8 mouse cellular contexts compared by ENCODE assay signal in the genomic region with DNA sequence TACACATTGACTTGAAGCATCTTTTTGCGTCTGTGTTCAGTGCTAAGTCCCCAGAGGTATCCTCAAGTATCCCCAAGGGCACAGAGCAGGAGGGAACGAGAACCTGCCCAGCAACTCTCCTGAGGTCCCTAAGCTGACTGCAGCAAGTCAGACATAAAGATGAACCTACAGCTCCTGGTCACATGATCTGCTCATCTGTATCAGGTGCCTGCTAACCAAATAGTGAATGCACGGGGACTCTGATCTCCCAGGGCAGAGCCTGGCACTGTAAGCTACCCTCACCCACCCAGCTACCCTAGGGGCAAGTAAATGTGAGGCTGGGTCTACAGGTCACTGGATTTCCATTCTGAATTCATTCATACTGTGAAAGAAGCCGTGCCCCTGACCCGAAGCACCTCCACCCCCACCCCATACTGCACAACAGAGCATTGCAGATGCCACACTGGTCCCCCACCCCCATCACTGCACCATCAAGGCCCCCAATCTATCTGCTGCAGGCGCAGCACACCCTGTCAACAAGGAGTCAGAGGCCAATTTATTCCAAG. TPM values are rescaled to one million over a fixed set of nuclear protein-coding genes. Genes with fewer than 3 reads are reported as not detected.
A peak's percentile ranks its signal among the peaks of the same experiment; 100 is the strongest.
DNase-seq lines count a peak whose midpoint lies in the region; ATAC-seq and TF ChIP-seq lines count a peak whose summit lies in the region.
"Had no signal": no experiment of that assay in that cellular context is flagged by ENCODE, and none has a peak within 500 bp of the region (broad histone marks: within the 10 kb centered on the region; RNA-seq: fewer than 3 reads in every experiment).

No protein-coding gene starts in this region.

- 21% methylated on average over 6 of the region's 6 CpGs for WGBS in embryonic facial prominence, embryonic 15.5 days
- WGBS in intestine, embryonic 15.5 days = 33% methylated on average over 6 of the region's 6 CpGs
- 15% methylated on average over 6 of the region's 6 CpGs for WGBS in neural tube, embryonic 15.5 days

- H3K36me3 ChIP-seq in embryonic facial prominence, embryonic 15.5 days = no peaks in the 10 kb centered on the region
- H3K36me3 ChIP-seq in intestine, embryonic 15.5 days = no peaks in the 10 kb centered on the region
- H3K36me3 ChIP-seq in neural tube, embryonic 15.5 days = no peaks in the 10 kb centered on the region

- H3K4me3 ChIP-seq in left cerebral cortex, adult 2 months = peak overlapping the region; percentile 88
- H3K4me3 ChIP-seq in embryonic facial prominence, embryonic 15.5 days (replicated peaks) = peak overlapping the region; percentile 73
- H3K4me3 ChIP-seq in intestine, embryonic 15.5 days (replicated peaks) = peak overlapping the region; percentile 77
- peak overlapping the region; percentile 70 for H3K4me3 ChIP-seq in neural tube, embryonic 15.5 days (replicated peaks)

- no peak for DNase-seq in left cerebral cortex, adult 2 months (ENCODE audit: extremely low spot score in 1 of 2, low spot score in 2 of 2)
- DNase-seq in left cerebral cortex, postnatal 14 days (ENCODE audit: low spot score in 2 of 2) = no peak
- no peak for DNase-seq in testis, postnatal 10 days (ENCODE audit: low spot score)
- DNase-seq in left cerebral cortex, adult 18-20 months (ENCODE audit: low spot score in 2 of 2) = no peak

- H3K27ac ChIP-seq in left cerebral cortex, adult 2 months = peak overlapping the region; percentile 100
- no peak overlapping the region for H3K27ac ChIP-seq in embryonic facial prominence, embryonic 15.5 days (replicated peaks)
- H3K27ac ChIP-seq in intestine, embryonic 15.5 days = no peak overlapping the region
- peak overlapping the region; percentile 93 for H3K27ac ChIP-seq in neural tube, embryonic 15.5 days (replicated peaks)

- TF ChIP-seq CTCF in left cerebral cortex, adult 2 months (IDR thresholded peaks at IDR 0.05) = no peak

- intact Hi-C loops in left cerebral cortex, adult 2 months (cut with DNase I) = loop anchor here (2.0 kb wide), 1 partner anchor 143 kb away; no protein-coding TSS in a partner anchor
- intact Hi-C loops in left cerebral cortex, postnatal 14 days (cut with DNase I) = no loop called here

- H3K9ac ChIP-seq in embryonic facial prominence, embryonic 15.5 days = no peak overlapping the region
- peak overlapping the region; percentile 80 for H3K9ac ChIP-seq in intestine, embryonic 15.5 days
- peak overlapping the region; percentile 96 for H3K9ac ChIP-seq in neural tube, embryonic 15.5 days (replicated peaks)

- peaks cover 86% of the 10 kb centered on the region for H3K27me3 ChIP-seq in embryonic facial prominence, embryonic 15.5 days
- H3K27me3 ChIP-seq in intestine, embryonic 15.5 days (replicated peaks) = peaks cover 46% of the 10 kb centered on the region
- 0 out of 2 replicates have a peak, but pooled peaks cover 2% of the 10 kb centered on the region for H3K27me3 ChIP-seq in neural tube, embryonic 15.5 days (replicated peaks)

- peak overlapping the region; percentile 92 for H3K4me2 ChIP-seq in embryonic facial prominence, embryonic 15.5 days (replicated peaks)
- peak overlapping the region; percentile 98 for H3K4me2 ChIP-seq in intestine, embryonic 15.5 days (replicated peaks)
- peak overlapping the region; percentile 95 for H3K4me2 ChIP-seq in neural tube, embryonic 15.5 days

- no peaks in the 10 kb centered on the region for H3K9me3 ChIP-seq in embryonic facial prominence, embryonic 15.5 days (replicated peaks)
- H3K9me3 ChIP-seq in intestine, embryonic 15.5 days = no peaks in the 10 kb centered on the region
- H3K9me3 ChIP-seq in neural tube, embryonic 15.5 days (replicated peaks) = no peaks in the 10 kb centered on the region

- ATAC-seq in embryonic facial prominence, embryonic 15.5 days (ENCODE audit: insufficient number of reproducible peaks, low FRiP score, low TSS enrichment, low read depth) = no peak
- no peak for ATAC-seq in intestine, embryonic 15.5 days
- no peak for ATAC-seq in neural tube, embryonic 15.5 days (ENCODE audit: low FRiP score)

- H3K4me1 ChIP-seq in embryonic facial prominence, embryonic 15.5 days = peaks cover 30% of the 10 kb centered on the region
- H3K4me1 ChIP-seq in intestine, embryonic 15.5 days (replicated peaks) = peaks cover 20% of the 10 kb centered on the region
- H3K4me1 ChIP-seq in neural tube, embryonic 15.5 days = peaks cover 70% of the 10 kb centered on the region

RNA-seq across cellular contexts. Expression of a gene that starts 1.9 kb away (rescaled TPM):
- total RNA-seq in left cerebral cortex, adult 2 months (2021) = 100 to 1,000 TPM; 153 to 173 TPM
- total RNA-seq in left cerebral cortex, postnatal 14 days (2021) = 100 to 1,000 TPM; 154 to 171 TPM
- 6.5 and 7.7 TPM in 2 replicates for polyA plus RNA-seq in embryonic facial prominence, embryonic 15.5 days (2015; fragmentation: Nextera tagmentation; extraction: Ambion mirVana)
- polyA plus RNA-seq in intestine, embryonic 15.5 days (2015; fragmentation: Nextera tagmentation; extraction: Ambion mirVana) = 6.6 TPM in 2 replicates
- polyA plus RNA-seq in neural tube, embryonic 15.5 days (2015; fragmentation: Nextera tagmentation; extraction: Ambion mirVana) = 110 and 132 TPM in 2 replicates
- total RNA-seq in left cerebral cortex, adult 18-20 months (2021) = 100 to 1,000 TPM; 150 to 154 TPM

RNA-seq across cellular contexts. Expression of a gene that starts 26.8 kb away (rescaled TPM):
- not detected for total RNA-seq in left cerebral cortex, adult 2 months (2021)
- not detected for total RNA-seq in left cerebral cortex, postnatal 14 days (2021)
- polyA plus RNA-seq in embryonic facial prominence, embryonic 15.5 days (2015; fragmentation: Nextera tagmentation; extraction: Ambion mirVana) = 0.79 and 1.7 TPM in 2 replicates
- polyA plus RNA-seq in intestine, embryonic 15.5 days (2015; fragmentation: Nextera tagmentation; extraction: Ambion mirVana) = not detected in 2 replicates
- polyA plus RNA-seq in neural tube, embryonic 15.5 days (2015; fragmentation: Nextera tagmentation; extraction: Ambion mirVana) = 0.40 and 0.50 TPM in 2 replicates
- total RNA-seq in left cerebral cortex, adult 18-20 months (2021) = not detected
- total RNA-seq: liver, adult 2 months had no signal
- polyA plus RNA-seq: liver, adult 2 months had no signal

RNA-seq across cellular contexts. Expression of a gene that starts 32.9 kb away (rescaled TPM):
- total RNA-seq in left cerebral cortex, adult 2 months (2021) = 10 to 100 TPM; 37.6 to 38.7 TPM
- total RNA-seq in left cerebral cortex, postnatal 14 days (2021) = 10 to 100 TPM; 26.4 to 31.7 TPM
- polyA plus RNA-seq in embryonic facial prominence, embryonic 15.5 days (2015; fragmentation: Nextera tagmentation; extraction: Ambion mirVana) = 79.5 and 82.6 TPM in 2 replicates
- 57.8 and 61.8 TPM in 2 replicates for polyA plus RNA-seq in intestine, embryonic 15.5 days (2015; fragmentation: Nextera tagmentation; extraction: Ambion mirVana)
- polyA plus RNA-seq in neural tube, embryonic 15.5 days (2015; fragmentation: Nextera tagmentation; extraction: Ambion mirVana) = 51.2 and 55.6 TPM in 2 replicates
- 10 to 100 TPM; 37.7 to 39.1 TPM for total RNA-seq in left cerebral cortex, adult 18-20 months (2021)

RNA-seq across cellular contexts. Expression of a gene that starts 42.1 kb away (rescaled TPM):
- not detected for total RNA-seq in left cerebral cortex, adult 2 months (2021)
- not detected for total RNA-seq in left cerebral cortex, postnatal 14 days (2021)
- not detected in 2 replicates for polyA plus RNA-seq in embryonic facial prominence, embryonic 15.5 days (2015; fragmentation: Nextera tagmentation; extraction: Ambion mirVana)
- not detected in 2 replicates for polyA plus RNA-seq in intestine, embryonic 15.5 days (2015; fragmentation: Nextera tagmentation; extraction: Ambion mirVana)
- polyA plus RNA-seq in neural tube, embryonic 15.5 days (2015; fragmentation: Nextera tagmentation; extraction: Ambion mirVana) = not detected in 2 replicates
- total RNA-seq in left cerebral cortex, adult 18-20 months (2021) = not detected
- total RNA-seq: liver, adult 2 months had no signal
- polyA plus RNA-seq: liver, adult 2 months had no signal

RNA-seq across cellular contexts. Expression of a gene that starts 50.6 kb away (rescaled TPM):
- total RNA-seq in left cerebral cortex, adult 2 months (2021) = not detected
- total RNA-seq in left cerebral cortex, postnatal 14 days (2021) = not detected
- 1.0 and 1.1 TPM in 2 replicates for polyA plus RNA-seq in embryonic facial prominence, embryonic 15.5 days (2015; fragmentation: Nextera tagmentation; extraction: Ambion mirVana)
- polyA plus RNA-seq in intestine, embryonic 15.5 days (2015; fragmentation: Nextera tagmentation; extraction: Ambion mirVana) = not detected in 2 replicates
- polyA plus RNA-seq in neural tube, embryonic 15.5 days (2015; fragmentation: Nextera tagmentation; extraction: Ambion mirVana) = not detected in 2 replicates
- total RNA-seq in left cerebral cortex, adult 18-20 months (2021) = not detected
- total RNA-seq: liver, adult 2 months had no signal
- polyA plus RNA-seq: liver, adult 2 months had no signal

Comparison
In these comparisons a context has a peak if more than half of its experiments do, and no peak if none do; other contexts are left out.
1. H3K27ac ChIP-seq: peak in left cerebral cortex, adult 2 months (single experiment) and neural tube, embryonic 15.5 days (single experiment); none in embryonic facial prominence, embryonic 15.5 days (single experiment) and intestine, embryonic 15.5 days (single experiment).
2. Peak in every context shown above with its lines, with median percentiles within 50 percentile points of each other: H3K4me3 ChIP-seq and H3K4me2 ChIP-seq.